Mouse (Mus musculus): Measurements from ENCODE around the gene Rspo1. TPM values are rescaled to one million over a fixed set of nuclear protein-coding genes. Genes with fewer than 3 reads are reported as not detected.

Rspo1 gene
- polyA plus RNA-seq, 1 experiment from 2014 or later: 9.5 TPM

DNA sequence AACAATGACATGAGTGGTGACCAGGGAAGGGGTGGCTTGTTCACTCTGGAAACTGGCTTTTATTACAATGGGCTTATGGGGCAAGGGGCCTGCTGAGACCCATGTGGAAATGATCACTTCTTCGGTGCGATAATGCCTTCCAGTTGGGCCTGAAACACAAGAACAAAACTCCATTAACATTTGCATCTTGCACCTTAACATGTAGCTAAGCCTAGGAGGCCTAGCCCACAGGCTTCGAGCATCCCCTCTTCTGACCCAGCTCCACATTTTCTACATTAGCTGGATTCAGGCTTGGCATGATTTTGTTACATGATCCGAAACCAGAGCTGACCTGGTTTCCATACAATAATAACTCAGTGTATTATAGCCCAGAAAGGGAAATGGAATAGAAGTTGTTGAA lies 70.2 kb downstream of the Rspo1 start:
- Histone ChIP-seq H3K4me3 (no peak overlapping the region), H3K9me3 (no peaks in the 10 kb centered on the region), H3K27me3 (no peaks in the 10 kb centered on the region), H3K27ac (no peak overlapping the region), H3K4me1 (peaks cover 5% of the 10 kb centered on the region; the same call in 1 of the 2 replicates), H3K9ac (no peak overlapping the region), H3K4me2 (no peak overlapping the region), H3K36me3 (peaks cover 46% of the 10 kb centered on the region)
- no peak for ATAC-seq (ENCODE audit: borderline replicate concordance, extremely low read depth, low FRiP score, low TSS enrichment)
- WGBS: 97% methylated on average over 4 of the region's 4 CpGs

GRCm38 (mm10) chr4:125057273-125057672 lies 71.0 kb downstream of the Rspo1 start:
- H3K4me2 ChIP-seq: no peak overlapping the region
- no peak overlapping the region for H3K27ac ChIP-seq
- H3K36me3 ChIP-seq: peaks cover 40% of the 10 kb centered on the region
- ATAC-seq (ENCODE audit: borderline replicate concordance, extremely low read depth, low FRiP score, low TSS enrichment): no peak
- no peak overlapping the region for H3K4me3 ChIP-seq
- H3K9ac ChIP-seq: no peak overlapping the region
- H3K4me1 ChIP-seq: peaks cover 5% of the 10 kb centered on the region; the same call in 1 of the 2 replicates
- no peaks in the 10 kb centered on the region for H3K27me3 ChIP-seq
- H3K9me3 ChIP-seq: no peaks in the 10 kb centered on the region
- WGBS: 40% methylated on average over 3 of the region's 3 CpGs

DNA sequence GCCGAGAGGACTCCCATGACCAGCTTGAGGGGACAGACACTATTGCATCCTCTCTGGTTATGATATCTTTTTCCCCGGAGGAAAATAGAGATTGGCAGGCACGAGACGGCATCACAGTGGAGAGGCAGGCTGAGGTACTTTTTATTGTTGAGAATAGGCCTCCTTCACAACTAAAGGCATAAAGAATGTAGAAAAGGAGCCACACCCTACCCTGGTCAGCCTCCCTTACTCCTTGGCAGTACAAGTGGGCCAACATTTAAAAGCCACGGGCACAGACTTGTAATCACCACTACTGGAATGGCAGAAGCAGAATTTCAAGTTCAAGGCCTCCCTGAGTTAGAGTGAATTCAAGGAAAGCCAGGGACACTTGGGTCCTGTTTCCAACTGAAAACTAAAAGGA lies 71.8 kb downstream of the Rspo1 start:
- Histone ChIP-seq H3K27me3 (no peaks in the 10 kb centered on the region), H3K4me2 (no peak overlapping the region)
- WGBS: 41% methylated on average over 5 of the region's 5 CpGs

More for the DNA sequence above, 71.8 kb downstream of the Rspo1 start:
- no peaks in the 10 kb centered on the region for H3K9me3 ChIP-seq
- H3K4me1 ChIP-seq: peaks cover 5% of the 10 kb centered on the region; the same call in 1 of the 2 replicates
- ATAC-seq (ENCODE audit: borderline replicate concordance, extremely low read depth, low FRiP score, low TSS enrichment): no peak
- H3K9ac ChIP-seq: no peak overlapping the region
- no peak overlapping the region for H3K4me3 ChIP-seq
- H3K36me3 ChIP-seq: peaks cover 33% of the 10 kb centered on the region
- no peak overlapping the region for H3K27ac ChIP-seq

Other genes with a start within 250 kb of the Rspo1 start
- gene Inpp5b, start 244.6 kb upstream of the Rspo1 start, polyA plus RNA-seq (2015; fragmentation: Nextera tagmentation; extraction: Ambion mirVana): 28.2 and 35.5 TPM in 2 replicates
- gene Mtf1, start 184.3 kb upstream of the Rspo1 start, polyA plus RNA-seq (2015; fragmentation: Nextera tagmentation; extraction: Ambion mirVana): 12.8 and 13.2 TPM in 2 replicates
- gene Yrdc, start 135.8 kb upstream of the Rspo1 start, polyA plus RNA-seq (2015; fragmentation: Nextera tagmentation; extraction: Ambion mirVana): 36.1 and 40.5 TPM in 2 replicates
- 58.2 and 59.0 TPM in 2 replicates for gene 1110065P20Rik, start 135.2 kb upstream of the Rspo1 start, polyA plus RNA-seq (2015; fragmentation: Nextera tagmentation; extraction: Ambion mirVana)
- 0.42 and 0.59 TPM in 2 replicates for gene Maneal, start 124.3 kb upstream of the Rspo1 start, polyA plus RNA-seq (2015; fragmentation: Nextera tagmentation; extraction: Ambion mirVana)
- not detected in 2 replicates for gene Epha10, start 105.5 kb upstream of the Rspo1 start, polyA plus RNA-seq (2015; fragmentation: Nextera tagmentation; extraction: Ambion mirVana)
- gene 9930104L06Rik, start 49.4 kb upstream of the Rspo1 start, polyA plus RNA-seq (2015; fragmentation: Nextera tagmentation; extraction: Ambion mirVana): 11.9 and 13.1 TPM in 2 replicates
- gene Cdca8, start 47.1 kb upstream of the Rspo1 start, polyA plus RNA-seq (2015; fragmentation: Nextera tagmentation; extraction: Ambion mirVana): 154 and 166 TPM in 2 replicates
- gene Gnl2, start 30.2 kb downstream of the Rspo1 start, polyA plus RNA-seq (2015; fragmentation: Nextera tagmentation; extraction: Ambion mirVana): 70.9 and 78.3 TPM in 2 replicates
- gene Dnali1, start 79.3 kb downstream of the Rspo1 start, polyA plus RNA-seq (2015; fragmentation: Nextera tagmentation; extraction: Ambion mirVana): 1.7 and 2.0 TPM in 2 replicates
- gene Snip1, start 80.2 kb downstream of the Rspo1 start, polyA plus RNA-seq (2015; fragmentation: Nextera tagmentation; extraction: Ambion mirVana): 31.0 and 32.9 TPM in 2 replicates
- gene Meaf6, start 98.7 kb downstream of the Rspo1 start, polyA plus RNA-seq (2015; fragmentation: Nextera tagmentation; extraction: Ambion mirVana): 52.3 and 53.4 TPM in 2 replicates
- gene Zc3h12a, start 141.4 kb downstream of the Rspo1 start, polyA plus RNA-seq (2015; fragmentation: Nextera tagmentation; extraction: Ambion mirVana): 0.57 and 0.60 TPM in 2 replicates

Measured in lung, embryonic 15.5 days (tissue).